Mouse (Mus musculus) kidney, embryonic 15.5 days (tissue): ENCODE results near the gene Zfp931. TPM values are rescaled to one million over a fixed set of nuclear protein-coding genes. Genes with fewer than 3 reads are reported as not detected.
"Not testable (repeated sequence)": the region's sequence is repeated elsewhere in the genome, so short reads cannot be mapped to it uniquely, and the experiment has no call there.

ENCODE experiments used
- ATAC-seq: fragments of 200-750 bp; cut with Nextera tagmentation; replicated peaks from 2 replicates; pipeline ENCODE4 v1.8.0; 2017; ENCODE audit warnings: moderate TSS enrichment; ENCODE audit not compliant: low FRiP score
- H3K27ac ChIP-seq: fragments of 300-500 bp; sonication (generic); 2 replicates; pipeline ENCODE4 v1.5.1; 2015; ENCODE audit warnings: mild to moderate bottlenecking, inconsistent platforms
- H3K27me3 ChIP-seq: fragments of 300-500 bp; sonication (generic); 2 replicates; pipeline ENCODE4 v1.6.1; 2015; ENCODE audit warnings: inconsistent platforms
- H3K36me3 ChIP-seq: fragments of 300-500 bp; sonication (generic); 2 replicates; pipeline ENCODE4 v1.6.1; 2015; ENCODE audit warnings: inconsistent platforms
- H3K4me1 ChIP-seq: fragments of 300-500 bp; sonication (generic); 2 replicates; pipeline ENCODE4 v1.6.1; 2015; ENCODE audit warnings: inconsistent platforms
- H3K4me2 ChIP-seq: fragments of 300-500 bp; sonication (generic); 2 replicates; pipeline ENCODE4 v1.6.1; 2015; ENCODE audit warnings: moderate library complexity, mild to moderate bottlenecking, inconsistent platforms
- H3K4me3 ChIP-seq: fragments of 300-500 bp; sonication (generic); replicated peaks from 2 replicates; pipeline ENCODE4 v1.5.1; 2015; ENCODE audit warnings: mild to moderate bottlenecking, inconsistent platforms
- H3K9ac ChIP-seq: fragments of 300-500 bp; sonication (generic); 2 replicates; pipeline ENCODE4 v1.6.1; 2015; ENCODE audit warnings: mild to moderate bottlenecking, inconsistent platforms
- H3K9me3 ChIP-seq: fragments of 300-500 bp; sonication (generic); replicated peaks from 2 replicates; pipeline ENCODE4 v1.6.1; 2016; ENCODE audit warnings: inconsistent platforms
- WGBS: fragments of 180-500 bp; shearing (Covaris S2); methylation state at CpG from one replicate; pipeline ENCODE4 v1.1.7; 2015; ENCODE audit warnings: mixed read lengths; 5-methylcytosine and 5-hydroxymethylcytosine counted together
- polyA plus RNA-seq: library from polyadenylated mRNA; unstranded; fragments of >200 nt; fragmentation: Nextera tagmentation; extraction: Ambion mirVana; gene quantifications from 2 replicates; pipeline ENCODE4 v1.2.1, GENCODE M21; 2015

Zfp931 gene
- polyA plus RNA-seq = 18.2 and 19.0 TPM in 2 replicates

GRCm38 (mm10) chr2:178078166-178078717, at the start of gene Zfp931:
Gene Zfp931, minus strand, starts transcription at chr2:178078476.
- WGBS = 0% methylated on average over 3 of the region's 14 CpGs
- not testable (repeated sequence) for ATAC-seq, H3K36me3 ChIP-seq, H3K27ac ChIP-seq, H3K4me1 ChIP-seq, H3K27me3 ChIP-seq, H3K9me3 ChIP-seq
- Histone ChIP-seq H3K9ac (0 out of 2 replicates have a peak within 1 kb of the TSS, but pooled peaks have one; percentile 31), H3K4me3 (peak within 1 kb of the TSS; percentile 49), H3K4me2 (peak within 1 kb of the TSS; percentile 56)

GRCm38 (mm10) chr2:178126041-178126820, 48.0 kb upstream of the Zfp931 start:
- H3K27ac ChIP-seq = no peak overlapping the region
- no peak for ATAC-seq

GRCm38 (mm10) chr2:178125427-178125826, 47.2 kb upstream of the Zfp931 start:
- Histone ChIP-seq H3K4me1 (peaks cover 19% of the 10 kb centered on the region), H3K27me3 (peaks cover 5% of the 10 kb centered on the region; the same call in 1 of the 2 replicates), H3K9me3 (no peaks in the 10 kb centered on the region), H3K4me3 (no peak overlapping the region), H3K9ac (no peak overlapping the region), H3K36me3 (no peaks in the 10 kb centered on the region), H3K4me2 (no peak overlapping the region), H3K27ac (no peak overlapping the region)
- no peak for ATAC-seq
- WGBS = 79% methylated on average over 8 of the region's 8 CpGs

More at GRCm38 (mm10) chr2:178126041-178126820, 48.0 kb upstream of the Zfp931 start:
- Histone ChIP-seq H3K9ac (no peak overlapping the region), H3K36me3 (no peaks in the 10 kb centered on the region), H3K9me3 (no peaks in the 10 kb centered on the region), H3K4me2 (no peak overlapping the region), H3K27me3 (no peaks in the 10 kb centered on the region), H3K4me3 (no peak overlapping the region), H3K4me1 (peaks cover 13% of the 10 kb centered on the region)
- WGBS = 90% methylated on average over 7 of the region's 7 CpGs

GRCm38 (mm10) chr2:178123466-178123865, 45.2 kb upstream of the Zfp931 start:
- Histone ChIP-seq H3K4me2 (no peak overlapping the region), H3K27me3 (peaks cover 21% of the 10 kb centered on the region), H3K9me3 (no peaks in the 10 kb centered on the region), H3K9ac (no peak overlapping the region), H3K27ac (no peak overlapping the region), H3K4me1 (peaks cover 33% of the 10 kb centered on the region), H3K36me3 (no peaks in the 10 kb centered on the region), H3K4me3 (no peak overlapping the region)
- ATAC-seq = no peak
- 78% methylated on average over 15 of the region's 15 CpGs for WGBS

- H3K4me2 ChIP-seq = no peak overlapping the region
- H3K27me3 ChIP-seq = peaks cover 26% of the 10 kb centered on the region
- no peak overlapping the region for H3K27ac ChIP-seq
- H3K9me3 ChIP-seq = no peaks in the 10 kb centered on the region
- H3K4me3 ChIP-seq = no peak overlapping the region
- H3K4me1 ChIP-seq = peaks cover 33% of the 10 kb centered on the region
- H3K9ac ChIP-seq = no peak overlapping the region
- 13% methylated on average over 4 of the region's 4 CpGs for WGBS
- H3K36me3 ChIP-seq = no peaks in the 10 kb centered on the region
- peak; percentile 59 for ATAC-seq
These were observed 43.8 kb upstream of the Zfp931 start for GRCm38 (mm10) chr2:178121946-178122665.

- Histone ChIP-seq H3K36me3 (no peaks in the 10 kb centered on the region), H3K4me1 (peaks cover 33% of the 10 kb centered on the region), H3K4me3 (no peak overlapping the region), H3K9me3 (no peaks in the 10 kb centered on the region), H3K4me2 (no peak overlapping the region), H3K9ac (no peak overlapping the region), H3K27me3 (peaks cover 26% of the 10 kb centered on the region), H3K27ac (no peak overlapping the region)
- ATAC-seq = no peak
- 13% methylated on average over 2 of the region's 2 CpGs for WGBS
These were observed 43.1 kb upstream of the Zfp931 start for GRCm38 (mm10) chr2:178121375-178121688.

GRCm38 (mm10) chr2:178120651-178121374, 42.5 kb upstream of the Zfp931 start:
- Histone ChIP-seq H3K27me3 (peaks cover 26% of the 10 kb centered on the region), H3K4me2 (no peak overlapping the region), H3K36me3 (no peaks in the 10 kb centered on the region), H3K9ac (no peak overlapping the region), H3K27ac (no peak overlapping the region), H3K4me3 (no peak overlapping the region), H3K9me3 (no peaks in the 10 kb centered on the region), H3K4me1 (peaks cover 33% of the 10 kb centered on the region)
- ATAC-seq = no peak
- WGBS = 89% methylated on average over 8 of the region's 8 CpGs

- H3K4me1 ChIP-seq = peaks cover 33% of the 10 kb centered on the region
These were observed 42.0 kb upstream of the Zfp931 start for GRCm38 (mm10) chr2:178120356-178120645.

GRCm38 (mm10) chr2:178119561-178120355, 41.5 kb upstream of the Zfp931 start:
- H3K9me3 ChIP-seq = no peaks in the 10 kb centered on the region
- H3K4me3 ChIP-seq = peak overlapping the region; percentile 44
- H3K4me1 ChIP-seq = peaks cover 33% of the 10 kb centered on the region
- ATAC-seq = peak; percentile 12; the same call in 1 of the 2 replicates
- 24% methylated on average over 19 of the region's 19 CpGs for WGBS
- no peaks in the 10 kb centered on the region for H3K36me3 ChIP-seq
- H3K27me3 ChIP-seq = peaks cover 26% of the 10 kb centered on the region
- no peak overlapping the region for H3K27ac ChIP-seq
- H3K9ac ChIP-seq = no peak overlapping the region
- peak overlapping the region; percentile 86 for H3K4me2 ChIP-seq

More at GRCm38 (mm10) chr2:178120356-178120645, 42.0 kb upstream of the Zfp931 start:
- Histone ChIP-seq H3K9me3 (no peaks in the 10 kb centered on the region), H3K27ac (no peak overlapping the region), H3K4me2 (no peak overlapping the region), H3K27me3 (peaks cover 26% of the 10 kb centered on the region), H3K36me3 (no peaks in the 10 kb centered on the region), H3K9ac (no peak overlapping the region), H3K4me3 (no peak overlapping the region)
- no peak for ATAC-seq

- peak within 1 kb of the TSS; percentile 86 for H3K4me2 ChIP-seq
- H3K4me1 ChIP-seq = peaks cover 33% of the 10 kb centered on the region
- H3K9me3 ChIP-seq = no peaks in the 10 kb centered on the region
- peak within 1 kb of the TSS; percentile 38; the same call in 1 of the 2 replicates for H3K9ac ChIP-seq
- peak; percentile 64 for ATAC-seq
- H3K4me3 ChIP-seq = peak within 1 kb of the TSS; percentile 44
- peaks cover 26% of the 10 kb centered on the region for H3K27me3 ChIP-seq
- WGBS = under 1% methylated on average over 45 of the region's 45 CpGs
- no peak within 1 kb of the TSS for H3K27ac ChIP-seq
- no peaks in the 10 kb centered on the region for H3K36me3 ChIP-seq
These were observed 40.7 kb upstream of the Zfp931 start, which contains the start of gene Phactr3 for GRCm38 (mm10) chr2:178118801-178119560. Gene Phactr3, plus strand, starts transcription at chr2:178118975.

- Histone ChIP-seq H3K36me3 (no peaks in the 10 kb centered on the region), H3K4me3 (no peak overlapping the region), H3K9ac (no peak overlapping the region), H3K27ac (no peak overlapping the region), H3K9me3 (no peaks in the 10 kb centered on the region), H3K27me3 (peaks cover 26% of the 10 kb centered on the region), H3K4me2 (no peak overlapping the region), H3K4me1 (peaks cover 33% of the 10 kb centered on the region)
- 21% methylated on average over 12 of the region's 12 CpGs for WGBS
- ATAC-seq = no peak
These were observed 39.7 kb upstream of the Zfp931 start for GRCm38 (mm10) chr2:178117946-178118345.
